Mouse (Mus musculus) urinary bladder, adult 2 months (tissue): ENCODE measurements around the gene Abca8b. TPM values are rescaled to one million over a fixed set of nuclear protein-coding genes. Genes with fewer than 3 reads are reported as not detected.
A peak's percentile ranks its signal among the peaks of the same experiment; 100 is the strongest.
"Not testable (repeated sequence)": the region's sequence is repeated elsewhere in the genome, so short reads cannot be mapped to it uniquely, and the experiment has no call there.

Experiments used
- DNase-seq: peaks from one replicate; pipeline ENCODE4 v3.0.0; 2022; ENCODE audit warnings: low spot score
- polyA plus RNA-seq: library from polyadenylated mRNA; depleted of rRNA; stranded (reverse); fragments of >200 nt; gene quantifications from 2 replicates; pipeline ENCODE4 v1.2.3, GENCODE M21; 2012; rRNA removed

The Abca8b gene
- polyA plus RNA-seq = 6.7 and 6.8 TPM in 2 replicates

DNA sequence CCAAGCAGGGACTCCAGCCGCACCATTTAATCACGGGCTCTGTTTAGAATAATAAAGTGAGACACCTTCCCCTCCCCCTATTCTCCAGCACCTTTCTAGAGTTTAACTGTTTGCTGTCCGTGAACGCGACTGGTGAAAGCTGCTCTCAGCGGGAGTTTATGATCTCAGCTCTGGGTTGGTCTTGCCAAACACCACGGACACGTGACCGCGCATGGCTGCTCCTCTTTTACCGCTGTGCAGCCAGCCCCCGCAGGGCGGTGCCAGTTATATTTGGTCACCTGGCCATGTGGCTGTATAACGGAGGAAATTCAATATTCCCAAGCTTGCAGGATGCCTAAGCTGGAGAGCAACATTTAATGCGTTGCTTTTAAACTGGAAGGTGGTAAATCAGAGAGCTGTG, at the start of gene Abca8b:
TSS of gene Abca8b (minus strand) at position 222 of the 400 bp plus-strand sequence.
- DNase-seq = peak; percentile 36

DNA sequence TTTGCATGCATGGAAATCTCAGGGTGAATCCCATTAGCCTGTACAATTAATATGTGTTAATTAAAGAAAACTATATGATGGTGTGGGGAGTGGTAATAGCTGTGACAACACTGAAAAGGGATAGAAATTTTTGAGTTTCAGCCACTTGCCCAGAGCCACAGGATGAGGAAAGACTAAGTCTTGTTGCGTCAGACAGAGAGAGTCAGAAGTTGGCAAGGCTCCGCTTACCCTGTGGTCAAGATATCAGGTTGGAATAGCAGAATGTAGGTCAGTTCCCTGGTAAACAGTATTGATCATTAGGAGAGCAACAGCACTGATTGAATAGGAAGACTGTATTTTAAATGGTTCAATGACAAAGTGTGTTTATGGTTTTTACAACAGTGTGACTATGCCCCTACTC, 42.1 kb upstream of the Abca8b start:
- no peak for DNase-seq

DNA sequence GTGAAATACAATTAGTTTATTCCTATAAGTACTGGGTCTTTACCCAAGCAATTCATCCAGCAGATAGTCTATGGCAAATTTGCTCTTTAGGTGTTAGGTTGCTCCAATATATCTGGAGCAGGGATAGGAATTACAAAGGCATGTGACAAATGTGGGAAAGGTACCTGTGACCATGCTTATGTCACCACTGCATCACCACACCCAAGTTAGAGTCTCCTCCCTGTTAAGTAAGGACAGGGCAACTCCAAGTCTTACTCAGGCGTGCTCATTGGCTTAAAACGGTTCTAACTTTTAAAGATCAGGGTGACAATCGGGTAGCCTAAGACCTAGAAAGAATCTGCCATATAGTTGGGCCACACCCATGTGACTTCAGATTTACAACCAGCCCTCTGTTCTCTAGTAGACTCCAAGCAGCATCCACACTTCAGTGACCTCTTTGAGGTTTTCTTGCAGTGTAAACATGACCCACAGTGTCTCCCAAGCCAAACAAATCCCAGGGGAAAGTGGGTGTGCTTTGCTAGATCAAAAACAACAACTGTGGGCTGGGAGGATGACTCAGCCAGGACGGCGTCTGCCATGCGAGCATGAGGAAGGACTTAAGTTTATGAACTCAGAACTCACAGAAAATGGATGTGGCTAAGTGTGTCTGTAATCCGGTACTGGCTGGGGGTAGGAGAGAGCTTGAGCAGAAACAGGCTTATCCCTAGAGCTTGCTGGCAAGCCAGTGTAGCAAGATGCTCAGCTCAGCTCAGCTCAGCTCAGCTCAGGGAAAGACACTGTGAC, 33.5 kb upstream of the Abca8b start:
- DNase-seq = no peak

GRCm38 (mm10) chr11:110010836-110011546, 15.3 kb upstream of the Abca8b start:
- no peak for DNase-seq

GRCm38 (mm10) chr11:109995013-109995412, 632 bp downstream of the Abca8b start:
- DNase-seq = no peak

GRCm38 (mm10) chr11:109994014-109994413, 1.6 kb downstream of the Abca8b start:
- no peak for DNase-seq

DNA sequence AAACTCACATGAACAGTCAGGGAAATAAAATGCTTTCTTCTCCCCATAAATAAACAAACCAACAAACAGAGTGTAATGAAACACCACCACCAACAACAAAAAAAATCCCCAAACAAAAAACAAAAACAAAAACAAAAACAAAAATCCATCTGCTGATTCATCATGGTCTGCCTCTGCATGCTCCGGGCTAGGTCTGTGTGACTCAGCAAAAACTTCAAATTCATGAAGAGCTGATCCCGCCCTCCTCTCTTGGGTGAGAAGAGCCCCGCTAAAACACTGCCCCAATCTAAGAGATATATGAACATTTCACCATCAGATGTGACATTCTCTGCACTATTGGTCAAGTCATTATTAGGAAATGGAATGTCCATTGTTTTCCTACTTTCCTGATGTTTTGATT, 4.4 kb downstream of the Abca8b start:
- DNase-seq = no peak

DNA sequence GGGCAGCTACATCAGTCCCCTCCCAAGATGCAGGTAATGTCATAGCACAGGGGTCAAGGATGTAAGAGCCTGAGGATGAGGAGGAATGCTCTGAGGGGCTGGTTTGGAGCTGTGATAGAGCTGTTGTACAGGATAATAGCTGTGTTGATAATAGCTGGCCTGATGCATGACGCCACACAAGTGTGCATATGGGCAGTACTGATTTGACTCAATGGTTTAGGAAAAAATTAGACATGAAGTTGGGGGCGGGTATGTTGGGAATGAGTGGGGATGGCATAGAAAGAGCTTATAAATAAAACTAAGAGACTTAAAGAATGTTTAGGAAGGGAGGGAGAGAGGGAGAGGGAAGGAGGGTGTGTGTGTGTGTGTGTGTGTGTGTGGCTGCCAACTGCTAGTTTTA, 5.4 kb downstream of the Abca8b start:
- DNase-seq = no peak

DNA sequence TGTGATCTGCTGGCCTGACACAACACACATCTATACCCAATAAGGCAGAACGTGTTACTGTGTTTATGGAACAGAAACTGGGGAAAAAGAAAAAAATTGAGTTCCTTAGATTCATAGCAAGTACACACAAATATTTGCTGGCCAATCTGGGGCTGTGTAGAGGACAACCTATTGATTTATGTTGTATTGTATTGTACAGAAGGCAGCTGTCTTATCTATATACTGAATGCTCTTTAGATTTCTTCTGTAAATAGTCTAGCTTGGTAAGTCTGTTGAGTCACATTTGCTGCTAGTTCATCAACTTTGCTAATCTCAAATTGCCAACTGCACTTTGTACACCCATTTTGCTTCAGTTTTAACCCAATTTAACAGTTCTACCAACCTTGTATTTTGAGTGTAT, 7.5 kb downstream of the Abca8b start:
- no peak for DNase-seq

DNA sequence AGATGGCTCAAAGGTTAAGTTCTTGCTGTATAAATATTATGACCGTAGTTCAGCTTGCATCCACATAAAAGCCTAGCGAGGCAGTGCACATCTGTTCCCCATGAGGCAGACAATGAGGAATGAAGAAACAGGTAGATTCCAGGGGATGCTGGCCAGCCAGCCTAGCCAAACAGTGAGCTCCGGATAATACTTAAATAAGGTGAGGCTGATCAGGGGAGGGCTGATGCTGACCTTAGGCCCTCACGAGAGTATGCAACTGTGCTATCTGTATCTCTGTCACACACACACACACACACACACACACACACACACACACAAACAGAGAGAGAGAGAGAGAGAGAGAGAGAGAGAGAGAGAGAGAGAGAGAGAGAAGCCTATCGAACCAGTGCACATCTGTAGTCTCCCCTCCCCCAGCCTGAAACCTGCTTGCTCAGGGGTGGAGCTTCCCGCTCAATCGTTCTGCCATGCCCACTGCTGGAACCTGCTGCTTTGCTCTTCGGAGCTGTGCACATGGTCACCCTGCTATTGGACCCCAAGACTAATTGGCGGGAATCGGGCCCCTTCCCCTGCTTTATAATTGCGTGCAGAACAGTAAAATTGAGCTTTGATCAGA, 8.1 kb downstream of the Abca8b start:
- not testable (repeated sequence) for DNase-seq

- DNase-seq = no peak
Observed at GRCm38 (mm10) chr11:109981872-109982271, 13.8 kb downstream of the Abca8b start.

- no peak for DNase-seq
Observed at GRCm38 (mm10) chr11:109970521-109970920, 25.1 kb downstream of the Abca8b start.

DNA sequence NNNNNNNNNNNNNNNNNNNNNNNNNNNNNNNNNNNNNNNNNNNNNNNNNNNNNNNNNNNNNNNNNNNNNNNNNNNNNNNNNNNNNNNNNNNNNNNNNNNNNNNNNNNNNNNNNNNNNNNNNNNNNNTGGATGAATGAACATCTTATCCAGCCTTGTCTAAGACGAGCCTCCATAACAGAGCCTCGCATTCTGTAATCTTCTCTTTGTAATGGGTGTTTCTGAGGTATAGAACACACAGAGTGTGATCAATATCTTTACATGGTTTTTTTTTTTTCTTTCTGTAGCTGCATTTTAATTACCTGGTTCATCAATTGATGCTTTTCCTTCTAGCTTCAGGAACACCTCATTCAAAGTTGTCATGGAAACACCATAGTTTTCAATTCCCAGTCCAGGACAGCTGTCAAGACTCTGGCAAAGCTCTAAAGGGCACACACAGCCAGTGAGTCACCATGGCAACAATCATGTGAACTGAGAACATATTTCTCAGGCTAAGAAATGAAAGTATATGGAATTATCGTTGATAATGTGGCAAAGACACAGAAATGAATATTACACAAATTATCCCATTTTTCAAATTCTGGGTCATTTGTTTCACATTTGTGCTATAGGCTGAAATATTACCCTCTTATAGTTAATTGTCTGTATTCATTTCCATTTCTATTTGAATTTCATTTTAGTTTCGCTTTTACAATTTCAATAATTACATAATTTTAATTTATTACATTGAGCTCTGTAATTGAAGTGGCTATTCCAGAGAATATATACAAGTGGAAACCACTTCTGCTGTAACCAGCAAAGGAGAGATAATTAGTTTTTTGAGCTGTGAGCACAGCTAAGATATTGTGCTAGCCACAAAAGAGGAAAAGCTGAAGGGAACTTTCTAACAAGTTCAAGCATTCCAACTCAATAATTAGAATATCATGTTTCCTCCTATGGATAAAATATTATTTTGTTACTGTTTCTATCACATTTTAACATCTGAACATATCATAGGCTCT, 33.9 kb downstream of the Abca8b start:
- DNase-seq = no peak

GRCm38 (mm10) chr11:109955185-109955584, 40.5 kb downstream of the Abca8b start:
- DNase-seq = no peak

DNA sequence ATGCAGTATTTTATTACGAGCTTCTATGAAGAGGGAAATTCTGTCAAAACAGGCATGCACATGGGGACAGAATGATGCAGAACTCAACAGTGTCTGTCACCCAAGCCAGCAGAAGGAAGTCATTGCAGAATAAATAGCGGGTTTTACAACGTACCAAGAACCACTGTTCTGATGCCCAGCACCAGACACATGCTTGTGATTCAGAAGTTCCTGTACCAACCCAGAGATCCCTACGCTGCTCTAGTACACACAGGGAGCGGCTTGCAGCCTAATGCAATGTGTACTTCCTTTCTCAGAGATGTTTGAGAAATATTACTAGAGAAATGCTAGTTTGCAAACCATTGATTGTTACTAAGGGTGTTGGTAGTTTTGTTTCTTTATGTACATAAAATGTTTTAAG, 58.7 kb downstream of the Abca8b start:
- DNase-seq = no peak

- DNase-seq = not testable (repeated sequence)
Observed at GRCm38 (mm10) chr11:109933207-109933606, 62.4 kb downstream of the Abca8b start.

- no peak for DNase-seq
Observed at GRCm38 (mm10) chr11:109928489-109928888, 67.2 kb downstream of the Abca8b start.

DNA sequence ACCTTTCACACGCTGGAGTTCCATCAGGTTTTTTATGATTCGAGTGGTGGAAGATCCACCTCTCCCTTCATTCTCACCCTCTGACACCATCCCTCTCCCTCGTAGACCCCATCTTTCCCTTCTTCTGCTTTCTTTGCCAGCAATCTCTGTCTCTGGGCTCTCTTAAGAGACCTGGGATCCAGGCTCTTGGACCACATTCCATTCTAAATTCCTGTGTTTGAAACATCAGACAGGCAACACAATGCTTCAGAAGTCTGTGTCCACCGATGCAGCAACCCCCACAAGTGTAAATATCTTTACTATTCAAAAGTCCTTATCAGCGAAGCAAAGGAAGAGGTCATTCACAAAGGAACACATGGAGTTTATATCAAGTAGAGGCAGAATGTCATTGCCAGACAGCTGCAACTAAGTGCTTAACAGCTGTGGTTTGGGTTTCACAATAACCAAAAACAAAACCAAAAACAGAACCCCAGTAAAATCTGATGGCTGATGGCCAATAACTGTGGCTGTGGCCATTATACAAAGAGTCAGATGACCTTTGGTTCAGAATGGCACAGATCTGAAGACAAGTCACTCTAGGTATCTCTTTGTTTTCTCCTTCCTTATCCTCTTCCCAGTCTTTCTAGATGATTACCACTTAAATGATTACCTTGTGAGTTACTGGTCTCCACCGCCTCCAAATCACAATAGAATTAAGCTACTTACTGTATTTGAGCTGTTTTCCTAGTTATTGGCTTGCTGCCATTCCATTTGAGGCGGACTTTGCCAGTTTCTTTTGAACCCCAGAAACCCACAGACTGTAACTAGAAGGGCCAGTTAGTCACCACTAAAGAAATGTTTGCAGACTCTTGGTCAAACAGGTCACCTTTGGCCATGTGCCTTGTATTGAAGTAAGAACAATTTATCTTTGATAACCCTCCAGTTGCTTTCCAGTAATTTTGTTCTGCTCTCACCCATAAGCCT, 68.6 kb downstream of the Abca8b start:
- no peak for DNase-seq

DNA sequence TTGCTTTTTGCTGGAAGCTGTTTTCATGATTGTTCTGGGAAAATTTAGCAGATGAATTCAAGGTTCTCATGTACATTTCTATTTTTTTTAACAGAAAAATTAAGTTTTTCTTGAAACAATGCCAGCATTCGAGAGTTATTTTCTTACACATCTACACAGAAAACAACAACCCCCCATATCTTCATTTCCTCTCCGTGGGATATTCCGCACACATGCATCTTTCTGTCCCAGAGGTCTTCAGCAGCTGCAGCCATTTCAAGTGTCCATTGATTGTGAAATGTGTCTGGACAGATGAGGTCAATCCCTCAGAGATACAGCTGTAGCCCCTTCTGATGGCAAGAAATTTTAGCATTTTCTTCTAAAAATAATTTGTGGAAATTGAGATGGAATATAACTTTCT, 73.4 kb downstream of the Abca8b start:
- DNase-seq = no peak

DNA sequence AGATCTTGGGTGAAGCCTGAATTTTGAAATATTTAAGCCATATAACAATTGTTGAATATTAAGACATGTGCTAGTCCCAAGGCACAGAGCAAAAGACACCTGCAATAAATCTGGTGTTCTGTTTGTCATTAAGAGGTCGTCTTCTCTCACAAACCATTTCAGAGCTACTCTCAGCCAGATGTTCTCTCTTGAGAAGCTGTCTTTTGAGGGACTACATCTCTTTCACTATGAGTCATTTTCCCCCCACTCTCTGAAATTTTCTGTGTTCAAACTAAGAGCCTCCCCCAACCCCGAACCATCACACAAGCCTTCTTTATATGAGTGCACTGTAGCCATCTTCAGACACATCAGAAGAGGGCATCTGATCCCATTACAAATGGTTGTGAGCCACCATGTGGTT, 76.2 kb downstream of the Abca8b start:
- no peak for DNase-seq
